Mouse (Mus musculus): ENCODE measurements around the gene Pelp1. TPM values are rescaled to one million over a fixed set of nuclear protein-coding genes. Genes with fewer than 3 reads are reported as not detected.
"Not testable (repeated sequence)": the region's sequence is repeated elsewhere in the genome, so short reads cannot be mapped to it uniquely, and the experiment has no call there.

The Pelp1 gene
- total RNA-seq, 2 experiments from 2014 or later, result 26.1 to 26.5 TPM

- no peak for DNase-seq (ENCODE audit: low spot score in 2 of 2)
Observed at GRCm38 (mm10) chr11:70431574-70431973, 21.7 kb upstream of the Pelp1 start.

- DNase-seq (ENCODE audit: low spot score in 2 of 2), result not testable (repeated sequence)
Observed at GRCm38 (mm10) chr11:70426598-70426997, 16.8 kb upstream of the Pelp1 start.

GRCm38 (mm10) chr11:70419486-70419885 is 9.7 kb upstream of the Pelp1 start:
- no peak for DNase-seq (ENCODE audit: low spot score in 2 of 2)

- no peak for DNase-seq (ENCODE audit: low spot score in 2 of 2)
Observed at GRCm38 (mm10) chr11:70418199-70418598, 8.4 kb upstream of the Pelp1 start.

GRCm38 (mm10) chr11:70413961-70414360 is 4.1 kb upstream of the Pelp1 start:
- peak in 1 of 2 experiments; percentile 58 for DNase-seq (ENCODE audit: low spot score in 2 of 2)

GRCm38 (mm10) chr11:70412591-70412990 is 2.8 kb upstream of the Pelp1 start:
- no peak for DNase-seq (ENCODE audit: low spot score in 2 of 2)

GRCm38 (mm10) chr11:70410297-70410643 is 439 bp upstream of the Pelp1 start:
- no peak for DNase-seq (ENCODE audit: low spot score in 2 of 2)

GRCm38 (mm10) chr11:70403598-70403997 is 6.2 kb downstream of the Pelp1 start:
- DNase-seq (ENCODE audit: low spot score in 2 of 2), result no peak

- no peak for DNase-seq (ENCODE audit: low spot score in 2 of 2)
Observed at GRCm38 (mm10) chr11:70389421-70389820, 20.4 kb downstream of the Pelp1 start.

GRCm38 (mm10) chr11:70387436-70387835 is 22.4 kb downstream of the Pelp1 start:
- DNase-seq (ENCODE audit: low spot score in 2 of 2), result no peak

GRCm38 (mm10) chr11:70384136-70384535 is 25.7 kb downstream of the Pelp1 start:
- no peak for DNase-seq (ENCODE audit: low spot score in 2 of 2)

- DNase-seq (ENCODE audit: low spot score in 2 of 2), result no peak
Observed at GRCm38 (mm10) chr11:70381330-70381729, 28.5 kb downstream of the Pelp1 start.

GRCm38 (mm10) chr11:70380478-70381005 is 29.3 kb downstream of the Pelp1 start:
- DNase-seq (ENCODE audit: low spot score in 2 of 2), result no peak

GRCm38 (mm10) chr11:70376054-70376453 is 33.8 kb downstream of the Pelp1 start:
- DNase-seq (ENCODE audit: low spot score in 2 of 2), result no peak

- no peak for DNase-seq (ENCODE audit: low spot score in 2 of 2)
Observed at GRCm38 (mm10) chr11:70374302-70374701, 35.5 kb downstream of the Pelp1 start.

- no peak for DNase-seq (ENCODE audit: low spot score in 2 of 2)
Observed at GRCm38 (mm10) chr11:70372849-70373557, 36.8 kb downstream of the Pelp1 start.

- no peak for DNase-seq (ENCODE audit: low spot score in 2 of 2)
Observed at GRCm38 (mm10) chr11:70372396-70372795, 37.4 kb downstream of the Pelp1 start.

GRCm38 (mm10) chr11:70368626-70369025 is 41.2 kb downstream of the Pelp1 start:
- not testable (repeated sequence) for DNase-seq (ENCODE audit: low spot score in 2 of 2)

- DNase-seq (ENCODE audit: low spot score in 2 of 2), result not testable (repeated sequence)
Observed at GRCm38 (mm10) chr11:70367701-70368100, 42.1 kb downstream of the Pelp1 start.

GRCm38 (mm10) chr11:70351868-70352267 is 58.0 kb downstream of the Pelp1 start, which contains the start of gene Alox15:
Alox15 (minus strand) TSS chr11:70352031.
- no peak for DNase-seq (ENCODE audit: low spot score in 2 of 2)

GRCm38 (mm10) chr11:70348630-70349029 is 61.2 kb downstream of the Pelp1 start:
- DNase-seq (ENCODE audit: low spot score in 2 of 2), result no peak

- no peak for DNase-seq (ENCODE audit: low spot score in 2 of 2)
Observed at GRCm38 (mm10) chr11:70347861-70348260, 62.0 kb downstream of the Pelp1 start.

GRCm38 (mm10) chr11:70345546-70345945 is 64.3 kb downstream of the Pelp1 start:
- DNase-seq (ENCODE audit: low spot score in 2 of 2), result no peak

Measured in gastrocnemius, postnatal 4 days (tissue).